Comparison of ENCODE assay signal across 19 mouse cellular contexts in genomic region chr5:66983104-66983503, GRCm38 (mm10).
"Had no signal": no experiment of that assay in that cellular context is flagged by ENCODE, and none has a peak within 500 bp of the region (broad histone marks: within the 10 kb centered on the region; RNA-seq: fewer than 3 reads in every experiment).

No protein-coding gene starts in this region.

- ATAC-seq: midbrain, embryonic 16.5 days had no signal

- DNase-seq: lung, adult 18-20 months; lung, embryonic 14.5 days; lung, postnatal 10 days; lung, postnatal 4 days; midbrain, embryonic 14.5 days; retina, postnatal 1 day; right cerebral cortex, adult 18-20 months; right cerebral cortex, postnatal 25 days; right cerebral cortex, postnatal 4 days; spleen, adult 18-20 months; thymus, adult 18-20 months; thymus, postnatal 25 days; thymus, postnatal 4 days had no signal

- H3K27me3 ChIP-seq: midbrain, embryonic 12.5 days; neural tube, embryonic 13.5 days; neural tube, embryonic 15.5 days had no signal

- H3K9me3 ChIP-seq: midbrain, embryonic 10.5 days; midbrain, embryonic 12.5 days; neural tube, embryonic 13.5 days; neural tube, embryonic 15.5 days had no signal

- H3K9ac ChIP-seq: lung, embryonic 14.5 days; midbrain, embryonic 12.5 days; neural tube, embryonic 13.5 days; neural tube, embryonic 15.5 days had no signal

- H3K27ac ChIP-seq: midbrain, embryonic 10.5 days; midbrain, embryonic 12.5 days; neural tube, embryonic 13.5 days had no signal

- H3K4me3 ChIP-seq: midbrain, embryonic 10.5 days; midbrain, embryonic 12.5 days; myocyte; neural tube, embryonic 13.5 days; neural tube, embryonic 15.5 days had no signal

- H3K4me2 ChIP-seq: lung, embryonic 14.5 days; midbrain, embryonic 12.5 days; neural tube, embryonic 13.5 days; neural tube, embryonic 15.5 days had no signal

- H3K36me3 ChIP-seq: neural tube, embryonic 13.5 days; neural tube, embryonic 15.5 days had no signal
